Mouse (Mus musculus): Measurements from ENCODE around the gene 0610010K14Rik.

- TF ChIP-seq CTCF (IDR thresholded peaks at IDR 0.05; ENCODE audit: low read depth, low read length) (no peak), TAL1 (conservative IDR thresholded peaks at IDR 0.05; ENCODE audit: low read depth, low read length) (no peak), GATA1 (IDR thresholded peaks at IDR 0.05; ENCODE audit: borderline replicate concordance, low read length) (no peak), POLR2AphosphoS5 (IDR thresholded peaks at IDR 0.05; ENCODE audit: insufficient replicate concordance, low read depth, low read length) (no peak)
Observed at GRCm38 (mm10) chr11:70237457-70238167, at the start of gene 0610010K14Rik.
